Mouse (Mus musculus): ENCODE measurements around the gene Ncoa1.
"Not testable (repeated sequence)": the region's sequence is repeated elsewhere in the genome, so short reads cannot be mapped to it uniquely, and the experiment has no call there.

Ncoa1 gene

DNA sequence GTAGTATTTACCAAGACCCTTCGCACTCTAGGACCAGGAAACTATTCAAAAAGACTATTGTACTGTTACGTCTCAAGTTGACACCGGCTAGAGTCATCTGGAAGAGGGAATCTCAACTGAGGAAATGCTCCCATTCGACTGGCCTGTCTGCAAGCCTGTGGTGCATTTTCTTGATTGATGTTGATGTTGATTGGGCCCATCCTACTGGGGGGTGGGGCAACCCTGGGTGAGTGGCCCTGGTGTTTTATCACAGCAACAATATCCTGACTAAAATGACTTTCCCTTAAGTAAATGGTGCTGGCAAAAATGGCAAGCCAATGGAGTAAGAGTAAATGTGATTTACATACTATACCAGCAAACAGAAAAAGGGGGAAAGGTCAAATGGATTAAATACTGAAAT lies 85.7 kb downstream of the Ncoa1 start:
- DNase-seq, result no peak

DNA sequence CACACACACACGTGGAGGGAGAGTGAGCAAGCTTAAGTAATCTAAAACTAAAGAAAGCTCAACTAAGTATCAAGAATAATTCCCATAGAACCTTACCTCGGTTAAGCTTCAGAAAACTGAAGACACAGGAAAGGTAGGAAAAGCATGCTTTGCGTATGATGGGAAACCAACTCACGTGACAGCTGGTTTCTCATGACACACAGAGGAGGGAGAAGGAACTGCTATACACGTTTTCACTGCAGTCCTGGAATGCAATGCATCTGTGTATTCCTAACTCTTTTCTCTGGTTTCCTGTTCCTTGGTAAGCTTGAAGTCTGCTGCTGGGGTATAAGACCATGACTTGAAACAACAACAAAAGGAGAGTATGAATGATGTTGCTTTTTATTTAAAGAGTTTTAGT lies 86.3 kb downstream of the Ncoa1 start:
- no peak for DNase-seq

DNA sequence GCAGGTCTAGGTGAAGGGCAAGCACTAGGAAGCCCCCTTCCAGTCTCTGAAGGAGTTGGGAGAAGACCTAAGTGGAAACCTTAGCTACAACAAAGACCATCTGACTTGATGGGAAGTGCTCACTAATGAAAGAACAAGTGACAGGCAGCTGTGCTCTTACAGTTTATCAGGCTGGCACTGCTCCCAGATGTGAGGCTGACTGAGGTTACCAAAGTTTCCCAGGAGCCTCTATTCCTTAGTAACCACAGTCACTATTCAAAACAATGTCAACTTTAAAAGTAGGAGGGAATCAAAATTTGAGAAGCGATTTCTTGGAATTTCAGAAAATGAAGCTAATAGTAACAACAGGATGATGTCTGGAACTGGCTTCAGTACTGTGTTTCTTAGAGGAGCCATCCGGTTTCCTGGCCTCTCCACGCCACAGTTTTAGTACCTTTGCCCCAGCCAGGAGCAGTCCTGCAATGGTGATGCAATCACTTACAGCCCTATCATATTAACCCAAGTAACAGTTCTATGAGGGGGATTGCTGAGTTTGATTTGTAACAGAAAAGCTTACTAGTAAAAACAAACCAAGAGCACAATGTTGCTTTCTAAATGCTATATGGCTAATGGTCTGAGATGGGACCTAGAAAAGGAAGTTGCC lies 90.8 kb downstream of the Ncoa1 start:
- no peak for DNase-seq

DNA sequence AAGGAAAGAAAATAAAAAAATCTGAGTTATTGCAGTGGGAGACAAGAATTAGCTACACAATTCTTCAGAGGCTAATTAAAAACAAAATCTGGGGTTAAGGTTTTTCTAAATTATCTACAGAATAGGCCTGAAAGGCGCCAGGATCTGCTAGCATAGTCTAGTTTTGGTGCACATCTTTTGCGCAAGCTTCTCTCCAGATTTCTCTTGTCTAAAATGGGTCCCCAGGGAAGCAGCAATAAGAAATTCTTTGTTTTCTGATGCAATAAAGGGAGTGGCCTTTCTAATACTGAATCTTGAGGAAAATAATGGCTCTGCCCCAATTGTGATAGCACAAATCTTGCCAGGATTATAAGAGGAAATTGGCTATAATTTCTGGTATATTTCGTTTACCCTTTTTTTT lies 93.9 kb downstream of the Ncoa1 start:
- DNase-seq, result no peak

DNA sequence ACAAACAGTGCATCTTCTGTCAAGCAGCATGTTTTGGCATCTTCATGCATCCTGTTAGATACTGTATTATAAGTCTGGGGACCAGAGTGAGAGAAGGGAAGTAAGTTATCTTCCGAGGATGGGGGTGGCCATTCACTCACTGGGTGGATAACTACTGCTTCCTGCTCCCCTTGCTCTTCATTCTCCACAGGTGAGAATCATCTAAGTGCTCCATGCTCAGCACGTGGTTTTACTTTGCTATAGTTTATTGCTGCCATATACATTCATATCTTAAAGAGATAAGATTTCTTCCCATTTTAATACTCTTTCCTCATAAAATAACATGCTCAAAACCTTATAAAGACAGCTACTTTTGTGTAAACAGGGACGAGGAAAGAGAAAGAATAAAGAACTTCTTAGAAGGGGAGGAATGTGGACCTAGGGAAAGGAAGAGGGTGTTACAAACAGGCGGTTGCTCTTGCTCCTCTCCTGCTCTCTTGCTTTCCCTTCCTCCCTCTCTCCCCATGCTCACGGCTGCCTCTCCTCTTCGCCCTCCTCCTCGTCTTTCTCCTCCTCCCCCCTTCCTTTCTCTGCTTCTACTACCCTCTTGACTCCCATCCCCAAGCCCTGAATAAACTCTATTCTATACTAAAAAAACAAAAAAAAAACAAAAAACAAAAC lies 97.6 kb downstream of the Ncoa1 start:
- no peak for DNase-seq

DNA sequence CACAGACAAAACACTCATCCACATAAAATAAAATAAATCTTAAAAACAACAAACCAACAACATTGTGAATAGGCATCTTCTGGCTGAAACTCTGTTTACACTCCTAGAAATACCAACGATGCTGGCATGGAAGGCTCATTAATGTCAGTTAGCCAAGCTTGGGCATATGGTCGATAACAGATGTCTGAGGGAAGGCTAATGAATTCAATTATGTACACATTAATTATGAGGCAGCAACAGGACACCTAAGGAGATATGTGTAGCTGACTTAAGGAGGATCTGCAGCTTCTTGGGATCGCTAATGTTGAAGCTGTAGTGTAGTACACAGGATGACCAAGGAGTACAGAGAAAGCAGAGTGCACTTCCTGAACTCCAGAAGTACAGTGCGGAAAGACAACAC lies 100.5 kb downstream of the Ncoa1 start:
- DNase-seq, result no peak

DNA sequence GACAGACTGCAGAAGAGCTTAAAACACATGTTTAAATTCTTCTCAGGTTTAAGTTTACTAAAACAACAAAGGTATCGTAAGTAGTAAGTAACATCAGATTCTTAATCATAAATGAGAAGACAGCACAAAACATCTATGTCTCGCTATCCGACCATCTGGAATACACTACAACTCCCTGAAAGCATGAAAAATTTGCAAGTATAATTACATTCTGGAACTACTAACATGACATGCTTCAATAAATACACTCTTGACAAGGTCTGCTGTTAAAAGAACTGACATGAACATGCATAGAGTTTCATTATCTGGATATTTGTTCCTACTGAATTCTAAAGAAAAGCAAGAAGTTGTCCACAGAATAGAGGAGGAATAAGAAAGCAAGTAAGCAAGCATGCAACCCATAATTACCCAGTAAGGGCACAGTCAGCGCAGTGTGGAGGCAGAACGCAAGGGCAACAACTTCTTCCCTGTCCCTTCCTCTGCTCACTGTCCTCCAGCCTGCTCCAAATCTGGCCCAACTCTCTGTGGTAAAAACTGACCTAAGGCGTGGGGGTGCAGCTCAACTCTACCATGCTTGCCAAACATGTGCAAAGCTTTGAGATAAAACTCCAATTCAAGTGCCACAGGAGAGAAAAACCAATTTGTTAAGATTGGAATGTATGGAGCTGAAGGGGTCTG lies 102.0 kb downstream of the Ncoa1 start:
- no peak for DNase-seq

DNA sequence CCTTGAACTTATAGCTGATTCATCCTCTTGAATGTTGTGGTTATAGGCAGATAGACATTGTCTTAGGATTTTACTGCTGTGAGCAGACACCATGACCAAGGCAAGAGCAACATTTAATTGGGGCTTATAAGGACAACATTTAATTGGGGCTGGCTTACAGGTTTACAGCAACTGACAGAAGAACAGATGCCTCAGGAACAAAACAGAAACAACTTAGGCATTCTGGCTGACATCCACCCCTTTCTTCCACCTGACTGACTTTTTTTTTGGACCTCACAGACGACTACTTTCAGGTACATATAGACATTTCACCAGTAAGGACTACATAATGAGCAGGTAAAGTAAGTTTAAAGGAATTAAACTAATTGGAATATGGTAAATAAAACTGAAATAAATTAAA lies 105.6 kb downstream of the Ncoa1 start:
- DNase-seq, result no peak

DNA sequence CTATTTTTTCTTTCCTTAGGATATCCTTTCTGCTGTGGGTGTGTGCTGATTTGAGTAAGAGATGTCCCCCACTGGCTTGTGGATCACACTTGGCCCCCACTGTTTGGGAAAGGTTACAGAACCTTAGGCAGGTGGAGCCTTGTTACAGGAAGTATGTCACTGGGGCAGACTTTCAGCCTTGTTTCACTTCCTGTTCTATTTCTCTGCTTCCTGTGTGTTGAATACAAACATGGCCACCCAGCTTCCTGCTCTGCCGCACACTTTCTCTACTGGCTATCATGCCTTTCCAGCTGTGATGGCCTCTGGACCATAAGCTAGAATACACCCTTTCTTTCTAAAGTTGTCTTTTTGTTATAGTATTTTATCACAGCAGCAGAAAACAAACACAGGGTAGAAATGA lies 111.0 kb downstream of the Ncoa1 start:
- DNase-seq, result peak in 1 of 2 experiments; percentile 9

DNA sequence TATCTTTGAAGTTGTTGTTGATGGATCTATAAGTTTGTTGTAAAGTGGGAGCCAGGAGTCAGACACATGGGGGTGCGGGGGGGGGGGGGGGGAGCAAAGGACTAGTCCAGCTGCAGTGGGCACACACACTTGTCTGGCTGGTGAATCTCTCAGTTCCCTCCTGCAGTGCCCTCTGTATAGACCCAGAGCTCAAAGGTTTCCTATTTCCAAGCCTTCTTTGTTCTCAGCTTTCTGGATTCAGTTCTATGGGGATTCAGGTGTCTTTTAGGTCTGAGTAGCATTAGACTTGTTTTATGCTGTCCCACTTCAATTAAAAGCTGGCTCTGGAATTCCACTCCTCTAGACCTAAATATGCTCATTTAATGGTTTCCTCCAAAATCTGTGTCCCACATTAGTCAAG lies 117.5 kb downstream of the Ncoa1 start:
- no peak for DNase-seq

DNA sequence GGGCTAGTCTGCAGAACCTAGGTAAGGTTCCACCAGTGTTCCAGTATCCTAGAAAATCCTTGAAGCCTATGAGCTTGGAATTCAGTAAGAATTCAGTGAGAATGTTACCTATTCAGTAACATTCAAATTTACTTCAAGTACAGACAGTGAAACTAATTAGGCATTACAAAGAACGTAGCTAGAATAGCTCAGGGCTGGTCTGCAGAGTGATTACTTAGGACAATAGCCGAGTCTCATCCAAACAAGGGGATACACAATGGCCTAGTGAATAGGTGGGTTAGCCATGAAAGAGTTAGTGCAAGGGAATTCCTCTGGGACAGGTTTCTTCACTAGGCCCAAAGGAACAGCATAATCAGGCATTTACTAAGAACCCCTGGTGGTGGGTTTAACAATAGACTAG lies 118.3 kb downstream of the Ncoa1 start:
- DNase-seq, result not testable (repeated sequence)

DNA sequence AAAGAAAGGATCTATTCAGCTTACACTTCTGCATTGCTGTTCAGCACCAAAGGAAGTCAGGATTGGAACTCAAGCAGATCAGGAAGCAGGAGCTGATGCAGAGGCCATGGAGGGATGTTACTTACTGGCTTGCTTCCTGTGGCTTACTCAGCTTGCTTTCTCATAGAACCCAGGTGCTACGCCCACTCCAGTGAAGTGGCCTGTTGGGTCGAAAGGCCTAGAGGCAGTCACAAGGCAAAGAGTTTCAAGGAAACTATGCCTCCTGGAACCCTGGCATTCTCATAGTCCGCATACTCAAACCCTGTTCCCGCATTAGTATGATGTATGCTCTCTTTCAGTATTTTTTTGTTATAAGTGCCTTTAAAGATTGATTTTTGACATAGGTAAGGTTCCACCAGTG lies 118.9 kb downstream of the Ncoa1 start:
- no peak for DNase-seq

DNA sequence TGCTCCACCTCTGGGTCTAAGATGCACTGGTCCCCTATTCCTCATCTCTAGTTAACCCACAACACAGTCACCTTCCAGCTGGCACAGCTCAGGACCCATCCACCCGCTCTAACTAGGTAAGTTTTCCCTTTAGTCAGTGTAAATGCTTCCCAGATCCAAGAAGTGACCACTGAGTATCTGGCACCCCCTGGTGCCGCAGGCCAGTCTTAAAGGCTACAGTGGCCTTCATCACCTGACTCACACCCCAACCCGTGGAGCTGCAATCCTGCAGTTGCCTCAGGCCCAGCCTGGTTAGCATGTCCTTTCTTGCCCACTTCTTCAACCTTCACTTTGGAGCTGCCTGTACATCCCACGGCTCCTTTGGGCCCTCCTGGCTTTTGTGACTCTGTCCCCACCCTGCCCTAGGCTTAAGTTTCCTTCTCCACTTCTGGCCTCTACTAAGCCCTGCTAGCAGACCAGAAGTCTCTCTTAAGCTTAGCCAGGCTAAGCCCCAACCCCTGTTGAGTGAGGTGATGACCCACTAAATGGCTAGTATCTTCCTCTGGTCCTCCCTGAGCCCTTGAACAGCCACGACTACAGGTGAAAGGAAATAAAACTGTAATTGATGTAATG lies 120.0 kb downstream of the Ncoa1 start:
- DNase-seq, result no peak

DNA sequence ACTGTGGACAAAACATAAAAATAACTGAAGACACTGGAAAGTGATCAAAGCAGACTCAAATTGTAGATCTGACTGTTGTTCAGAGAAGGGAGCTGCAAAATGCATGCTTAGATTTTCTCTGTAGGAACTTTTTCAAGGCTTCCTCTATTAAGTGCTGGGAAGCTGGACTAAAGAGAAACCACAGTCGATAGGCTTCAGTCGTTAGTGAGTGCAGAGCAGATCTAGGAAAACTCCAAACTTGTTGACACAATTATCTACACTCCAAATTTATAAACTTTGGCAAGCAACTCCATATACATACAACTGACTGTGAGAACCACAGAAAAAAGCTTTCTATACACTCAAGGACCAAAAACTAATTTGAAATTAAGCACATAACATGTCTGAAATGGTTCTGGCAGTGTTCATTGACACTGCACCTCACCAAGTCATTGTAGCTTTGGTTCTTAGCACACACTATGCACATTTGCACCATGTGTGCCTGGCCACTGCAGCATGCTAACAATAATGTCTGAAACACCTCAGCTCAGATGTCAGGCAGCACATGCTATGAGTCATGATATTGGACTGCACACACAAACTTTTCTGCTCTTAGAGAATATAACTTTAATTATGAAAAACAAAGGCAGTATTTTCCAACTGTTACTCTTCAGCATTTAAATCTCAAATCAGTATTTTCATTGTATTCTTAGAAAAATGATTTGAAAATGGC lies 121.8 kb downstream of the Ncoa1 start:
- no peak for DNase-seq

DNA sequence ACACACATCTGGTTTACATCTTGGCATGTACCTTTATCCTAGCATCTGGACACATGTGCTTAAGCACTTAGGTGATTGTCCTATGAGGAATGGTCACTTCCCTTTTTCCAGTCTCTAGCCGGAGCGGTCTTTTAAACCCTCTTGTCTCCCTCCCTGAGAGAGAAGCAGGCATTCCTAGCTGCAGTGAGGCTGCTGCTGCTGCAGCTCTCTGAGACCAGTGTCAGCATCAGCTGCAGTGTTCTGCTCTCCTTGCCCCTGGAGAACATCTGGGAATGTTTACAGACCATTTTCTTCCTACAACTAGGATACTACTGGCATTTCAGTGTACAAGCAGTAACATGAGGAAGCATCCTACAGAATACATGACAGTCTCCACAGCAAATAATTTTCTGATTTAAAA lies 133.8 kb downstream of the Ncoa1 start:
- DNase-seq, result no peak

DNA sequence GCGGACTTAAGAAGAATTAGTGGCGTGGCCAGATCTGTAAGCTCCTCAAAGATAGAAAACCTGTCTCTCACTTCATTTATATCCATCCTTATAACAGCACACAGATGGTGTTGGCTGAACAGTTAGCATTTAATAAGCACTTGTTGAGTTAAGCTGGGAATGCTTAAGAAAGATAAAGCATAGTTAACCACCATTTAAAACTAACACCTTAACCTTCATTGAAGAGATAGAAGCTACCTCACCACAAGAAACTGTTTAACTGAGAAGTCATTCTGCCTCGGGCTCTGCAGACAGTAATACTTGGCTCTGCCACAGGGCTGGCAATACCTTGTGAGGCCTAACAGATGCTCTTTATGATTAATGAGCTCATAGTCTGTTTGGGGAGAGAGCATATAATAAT lies 134.9 kb downstream of the Ncoa1 start:
- no peak for DNase-seq

DNA sequence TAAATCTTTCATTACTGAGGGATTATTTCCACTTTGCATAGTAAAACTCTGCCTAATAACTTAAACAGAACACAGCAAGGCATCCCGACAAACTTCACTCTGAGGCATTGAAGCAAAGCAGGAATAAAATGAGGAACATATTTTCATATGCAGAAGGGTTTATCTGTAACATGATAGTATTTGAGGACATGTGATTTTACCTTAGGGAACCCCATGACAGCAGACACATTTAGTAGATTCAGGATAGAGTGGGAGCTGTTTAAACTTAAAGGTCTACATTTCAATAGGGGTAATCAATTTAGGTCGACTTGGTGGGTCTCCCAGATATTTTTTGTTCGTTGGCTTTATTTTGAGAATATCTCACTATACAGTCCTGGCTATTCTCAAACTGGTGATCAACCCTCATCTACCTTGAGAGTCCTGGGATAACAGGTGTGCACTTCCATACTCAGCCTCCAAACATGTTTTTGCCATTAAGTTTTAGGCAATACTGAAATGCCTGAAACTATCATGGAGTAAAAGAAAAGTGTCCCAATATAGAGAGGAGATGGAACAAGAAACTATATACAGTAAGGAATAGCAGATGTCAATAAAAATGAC lies 136.6 kb downstream of the Ncoa1 start:
- no peak for DNase-seq

DNA sequence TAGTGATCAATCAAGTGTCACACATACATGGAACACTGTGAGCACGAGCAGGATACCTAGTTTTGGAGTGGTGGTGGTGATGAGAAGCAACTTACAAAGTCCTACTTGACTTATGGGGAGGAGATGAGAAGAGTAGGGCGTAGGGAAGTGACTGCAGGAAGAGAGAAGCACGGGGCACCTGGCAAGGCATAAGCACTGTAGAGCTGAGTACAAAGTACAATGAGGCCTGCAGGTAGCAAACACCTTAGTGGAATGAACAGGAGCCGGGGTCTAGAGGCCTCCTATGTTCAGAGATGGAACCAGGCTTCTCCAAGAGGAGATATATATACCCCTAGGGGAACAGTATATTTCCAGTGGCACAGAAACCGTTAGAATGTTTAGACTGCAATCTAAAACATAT lies 153.4 kb downstream of the Ncoa1 start:
- no peak for DNase-seq

DNA sequence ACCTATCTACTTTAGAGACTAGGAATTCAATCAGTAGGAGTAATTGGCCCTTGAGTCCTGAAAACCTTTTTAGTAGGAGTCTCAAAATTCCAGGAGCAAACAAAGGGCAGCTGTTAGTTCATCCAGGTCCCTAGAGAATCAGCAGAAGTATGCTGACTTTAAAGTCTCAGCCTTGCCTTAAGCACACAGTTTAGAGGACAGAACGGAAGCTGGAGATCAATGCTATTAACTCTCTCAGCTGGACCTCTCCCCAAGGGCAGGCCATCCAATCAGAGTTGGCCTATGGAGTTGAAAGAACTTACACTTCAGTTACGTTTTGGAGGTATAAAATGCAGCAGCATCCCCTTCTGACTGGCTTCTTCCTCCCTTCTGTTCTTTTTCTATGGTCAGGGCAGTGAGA lies 154.8 kb downstream of the Ncoa1 start:
- no peak for DNase-seq

DNA sequence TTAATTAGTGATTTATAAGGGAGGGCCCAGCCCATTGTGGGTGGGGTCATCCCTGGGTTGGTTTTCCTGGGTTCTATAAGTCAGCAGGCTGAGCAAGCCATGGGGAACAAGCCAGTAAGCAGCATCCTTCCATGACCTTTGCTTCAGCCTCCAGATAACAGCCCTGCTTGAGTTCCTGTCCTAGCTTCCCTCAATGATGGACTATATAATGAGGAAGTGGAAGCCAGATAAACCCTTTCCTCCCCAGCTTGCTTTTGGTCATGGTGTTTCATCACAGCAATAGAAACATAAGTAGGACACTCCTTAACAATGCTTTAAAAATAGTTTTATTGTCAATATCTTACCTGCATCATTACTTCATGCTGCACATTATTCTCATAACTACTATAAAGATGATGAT lies 163.2 kb downstream of the Ncoa1 start:
- no peak for DNase-seq

DNA sequence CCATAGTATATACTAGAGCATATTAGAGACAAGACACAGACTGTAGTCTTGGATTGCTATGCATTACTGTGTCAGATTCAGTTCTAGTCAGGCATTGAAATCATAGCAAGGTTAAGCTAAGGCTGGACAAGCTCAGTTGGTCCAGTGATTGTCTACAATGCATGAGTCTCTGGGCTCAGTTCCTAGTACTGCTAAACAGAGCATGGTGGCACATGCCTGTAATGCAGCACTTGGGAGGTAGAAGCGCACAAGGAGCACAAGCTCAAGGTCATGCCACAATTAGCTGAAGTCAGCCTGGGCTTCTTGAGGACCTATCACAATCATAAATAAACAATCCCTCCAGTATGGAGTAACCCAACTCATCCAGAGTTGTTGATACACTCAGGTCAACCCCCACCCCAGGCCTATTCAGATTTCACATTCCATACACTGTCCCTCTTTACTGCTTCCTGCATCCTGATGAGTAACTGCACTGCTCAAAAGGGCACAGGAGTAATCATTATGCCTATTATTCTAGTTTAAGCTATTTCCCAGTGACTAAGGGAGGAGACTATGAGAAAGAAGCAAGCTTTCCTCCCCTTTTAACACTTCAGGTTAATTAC lies 170.2 kb downstream of the Ncoa1 start:
- no peak for DNase-seq

DNA sequence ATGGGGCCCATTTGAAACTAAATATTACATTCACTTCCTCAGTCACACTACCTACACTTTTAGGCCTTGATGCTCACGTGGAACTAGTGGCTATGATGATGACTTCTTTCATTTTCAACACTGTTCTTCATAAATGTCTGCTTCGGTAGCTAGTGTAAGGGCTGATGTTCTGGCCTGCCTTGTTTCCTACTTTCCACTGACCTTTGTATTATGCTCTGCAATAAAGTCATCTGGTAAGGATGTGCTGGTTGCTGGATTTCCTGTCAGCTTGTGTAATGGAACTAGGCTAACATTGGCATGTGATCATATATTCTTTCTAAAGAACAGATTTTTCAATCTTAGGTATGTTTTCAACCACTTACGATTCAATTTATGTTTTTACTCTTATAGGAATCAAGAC lies 177.7 kb downstream of the Ncoa1 start:
- no peak for DNase-seq

DNA sequence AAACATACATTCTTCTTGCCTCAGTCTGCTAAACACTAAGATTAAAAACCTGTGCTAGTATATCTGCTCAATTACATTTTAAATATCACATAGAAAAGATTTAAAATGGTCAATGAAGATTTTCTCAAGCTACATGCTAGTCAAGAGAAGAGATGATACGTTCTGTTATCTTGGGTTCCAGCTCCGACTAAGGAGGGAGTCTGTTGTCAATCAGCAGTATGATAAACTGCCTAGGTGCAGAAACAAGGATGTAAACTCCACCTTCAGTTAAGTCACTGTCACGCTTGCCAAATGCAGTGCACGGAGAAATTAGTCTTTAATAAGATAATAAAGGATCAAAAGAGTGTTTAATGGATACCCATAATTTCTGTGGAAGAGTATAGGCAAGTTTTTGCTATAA lies 178.4 kb downstream of the Ncoa1 start:
- DNase-seq, result no peak
